Mouse (Mus musculus) cerebellum, adult 9-10 months (tissue): ENCODE data around the gene Hist1h1a.
A peak's percentile ranks its signal among the peaks of the same experiment; 100 is the strongest.
"Not testable (repeated sequence)": the region's sequence is repeated elsewhere in the genome, so short reads cannot be mapped to it uniquely, and the experiment has no call there.

Experiments used
- DNase-seq: peaks from one replicate; pipeline ENCODE4 v3.0.0; 2022

The Hist1h1a gene

DNA sequence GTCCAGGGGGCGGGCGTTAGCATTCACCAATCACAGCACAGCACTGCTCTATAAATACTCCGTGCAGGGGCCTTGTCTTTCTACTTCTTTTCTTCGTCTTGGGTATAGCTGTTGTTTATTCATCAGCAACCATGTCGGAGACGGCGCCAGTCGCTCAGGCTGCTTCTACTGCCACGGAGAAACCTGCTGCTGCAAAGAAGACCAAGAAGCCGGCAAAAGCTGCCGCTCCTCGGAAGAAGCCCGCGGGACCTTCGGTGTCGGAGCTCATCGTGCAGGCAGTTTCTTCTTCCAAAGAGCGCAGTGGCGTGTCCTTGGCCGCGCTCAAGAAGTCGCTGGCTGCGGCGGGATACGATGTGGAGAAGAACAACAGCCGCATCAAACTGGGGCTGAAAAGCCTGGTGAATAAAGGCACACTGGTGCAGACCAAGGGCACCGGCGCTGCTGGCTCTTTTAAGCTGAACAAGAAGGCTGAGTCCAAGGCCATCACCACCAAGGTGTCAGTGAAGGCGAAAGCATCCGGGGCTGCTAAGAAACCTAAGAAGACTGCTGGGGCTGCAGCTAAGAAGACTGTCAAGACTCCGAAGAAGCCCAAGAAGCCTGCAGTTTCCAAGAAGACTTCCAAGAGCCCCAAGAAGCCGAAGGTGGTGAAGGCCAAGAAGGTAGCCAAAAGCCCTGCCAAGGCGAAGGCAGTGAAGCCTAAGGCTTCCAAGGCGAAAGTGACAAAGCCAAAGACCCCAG is at the start of gene Hist1h1a:
Hist1h1a (plus strand) TSS at position 81 of the 738 bp plus-strand sequence.
- DNase-seq, result peak; percentile 85

DNA sequence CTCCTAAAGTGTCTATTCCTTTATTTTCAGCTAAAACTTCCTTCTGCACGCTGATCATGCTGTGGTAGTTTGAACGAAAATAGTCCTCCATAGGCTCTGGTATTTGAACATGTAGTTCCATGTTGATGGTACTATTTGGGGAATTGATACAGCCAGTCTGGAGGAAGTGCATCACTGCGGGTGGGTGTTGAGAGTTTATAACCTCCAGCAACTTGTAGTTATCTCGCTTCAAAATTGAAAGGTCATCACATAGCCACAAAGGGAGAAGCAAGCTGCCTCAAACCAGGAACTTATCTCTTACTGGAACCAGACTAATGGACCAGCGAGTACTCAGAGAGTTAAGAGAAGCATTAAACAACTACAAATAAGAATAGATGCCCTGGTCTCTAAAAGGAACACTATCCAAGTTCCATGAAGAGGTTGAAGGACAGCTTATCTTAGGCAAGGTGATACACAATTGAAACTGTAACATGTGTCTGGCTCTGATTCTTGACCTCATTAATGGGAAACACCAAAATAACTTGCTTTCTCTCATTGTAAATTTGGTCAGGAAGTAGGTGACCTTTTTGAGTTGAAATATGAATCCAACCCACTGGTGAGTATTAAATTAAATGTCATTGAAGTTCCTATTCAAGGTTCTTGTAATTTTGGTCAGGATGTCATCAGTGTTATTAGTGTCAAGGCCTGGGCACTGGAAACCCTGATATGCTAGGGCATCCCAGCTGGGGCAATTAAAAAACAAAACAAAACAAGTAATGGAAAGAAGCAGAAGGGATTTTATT is 47.0 kb upstream of the Hist1h1a start:
- DNase-seq, result no peak

DNA sequence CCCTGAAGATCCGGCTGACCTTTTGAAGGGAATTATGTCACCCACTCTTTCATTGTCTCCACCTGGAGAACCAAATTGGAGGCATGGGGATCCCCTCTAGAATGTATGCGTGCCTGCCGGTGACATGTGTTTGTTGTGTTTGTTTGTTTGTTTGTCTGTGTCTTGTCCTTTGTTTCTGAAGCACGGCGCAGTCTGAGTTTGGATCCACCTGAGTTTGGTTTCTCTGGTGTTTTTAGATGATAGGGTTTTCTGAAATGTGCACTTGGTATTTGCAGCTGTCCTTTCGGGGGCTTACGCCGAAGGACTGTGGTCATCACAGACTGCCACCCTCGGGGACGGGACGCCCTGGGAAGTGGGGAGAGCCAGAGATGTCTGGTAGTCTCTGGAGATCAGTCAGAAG is 46.3 kb upstream of the Hist1h1a start:
- no peak for DNase-seq

DNA sequence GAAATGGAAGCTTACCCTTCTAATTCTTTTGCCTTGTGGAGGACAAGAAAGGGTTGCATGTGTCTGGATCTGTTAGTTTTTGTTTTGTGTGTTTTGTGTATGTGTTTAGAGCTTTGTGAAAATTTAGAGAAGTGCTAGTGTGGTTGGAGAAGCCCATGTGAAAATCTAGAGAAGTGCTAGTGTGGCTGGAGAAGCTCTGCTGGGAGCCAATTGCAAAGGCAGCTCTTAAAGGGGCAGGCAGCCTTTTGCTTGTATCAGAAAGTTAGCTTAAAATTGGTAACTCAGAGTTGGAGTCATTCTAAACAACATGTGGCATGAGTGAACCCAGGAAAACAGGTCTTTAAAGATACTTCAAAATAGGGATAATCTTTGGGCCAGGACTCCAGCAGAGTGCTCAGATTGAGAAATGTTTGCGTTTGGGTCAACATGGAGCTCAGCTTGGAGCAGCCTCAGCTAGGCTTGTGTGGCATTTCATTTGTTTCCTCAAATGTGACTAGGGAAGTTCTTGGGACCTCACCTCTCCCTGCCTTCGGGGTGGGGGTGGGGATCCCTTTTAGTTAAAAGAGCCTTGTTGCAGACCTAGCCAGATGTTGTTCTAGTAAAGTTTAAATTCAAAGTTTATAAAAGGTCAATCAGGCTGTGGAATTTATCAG is 45.7 kb upstream of the Hist1h1a start:
- not testable (repeated sequence) for DNase-seq

DNA sequence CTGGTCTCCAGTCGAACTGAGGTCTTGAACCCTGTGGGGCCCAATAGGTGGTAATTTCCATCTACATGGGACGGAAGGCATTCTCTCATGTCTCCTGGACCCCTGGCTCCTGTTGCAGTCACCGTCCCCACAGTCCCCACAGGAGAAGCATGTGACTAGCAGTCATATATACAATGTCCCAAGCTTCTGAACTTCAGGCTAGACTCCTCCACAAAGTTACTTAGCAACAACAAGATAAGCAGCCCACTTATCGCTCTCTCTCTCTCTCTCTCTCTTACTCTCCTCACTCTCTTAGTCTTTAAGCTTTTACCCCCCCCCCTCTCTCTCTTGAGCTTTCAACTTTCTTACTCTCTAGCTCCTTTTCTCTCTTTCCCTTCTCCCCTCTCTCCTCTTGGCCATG is 39.2 kb upstream of the Hist1h1a start:
- no peak for DNase-seq

DNA sequence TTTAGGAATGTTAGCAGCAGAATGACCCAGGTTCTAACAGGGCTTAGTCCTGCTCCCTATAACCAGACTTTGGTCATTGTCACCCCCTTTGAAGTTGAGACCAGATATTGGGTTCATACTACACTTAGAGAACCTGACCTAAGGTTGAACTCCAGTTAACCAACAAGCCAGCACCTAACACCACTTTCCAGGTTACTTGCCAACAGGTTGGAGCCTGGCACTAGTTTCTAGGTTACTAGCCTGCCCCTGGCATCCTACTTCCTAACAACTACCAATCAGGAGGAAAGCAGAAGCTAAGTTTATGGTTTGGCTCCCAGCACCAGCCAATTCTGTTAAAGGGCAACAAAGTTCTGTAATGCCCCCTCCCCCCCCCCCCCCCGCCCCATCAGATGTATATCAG is 38.3 kb upstream of the Hist1h1a start:
- DNase-seq, result no peak

DNA sequence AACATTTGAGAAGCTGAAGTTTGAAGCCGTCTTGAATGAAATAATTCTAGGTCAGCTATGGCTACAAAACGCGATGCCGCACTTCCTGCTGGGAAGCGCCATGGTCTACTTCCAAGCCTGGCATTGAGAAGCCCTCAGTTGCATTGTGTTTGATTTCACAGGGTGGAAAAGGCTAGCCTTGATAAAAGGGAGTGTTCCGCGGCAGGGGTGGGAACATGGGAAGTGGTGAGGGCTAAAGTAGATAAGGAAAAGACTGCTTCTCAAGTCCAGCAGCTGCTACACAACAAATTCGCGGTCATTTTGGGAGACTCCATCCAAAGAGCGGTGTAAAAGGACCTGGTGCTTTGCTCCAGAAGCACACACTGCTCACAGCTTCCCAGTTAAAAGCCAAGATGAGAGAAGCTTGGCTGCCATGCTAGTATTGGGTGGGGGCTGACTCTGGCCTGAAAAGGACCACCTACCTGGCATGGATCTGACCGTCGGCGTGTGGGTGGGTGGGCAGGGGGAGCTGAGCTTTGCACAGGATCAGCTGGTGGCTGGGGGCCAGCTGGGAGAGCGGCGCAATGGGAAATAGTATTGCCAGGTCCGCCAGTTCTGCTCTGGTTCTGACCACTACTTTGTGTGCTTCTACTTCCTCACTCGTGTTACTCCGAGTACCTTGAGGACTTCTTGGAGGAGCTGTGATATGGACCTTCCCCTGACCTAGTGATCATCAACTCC is 34.8 kb upstream of the Hist1h1a start:
- DNase-seq, result no peak

DNA sequence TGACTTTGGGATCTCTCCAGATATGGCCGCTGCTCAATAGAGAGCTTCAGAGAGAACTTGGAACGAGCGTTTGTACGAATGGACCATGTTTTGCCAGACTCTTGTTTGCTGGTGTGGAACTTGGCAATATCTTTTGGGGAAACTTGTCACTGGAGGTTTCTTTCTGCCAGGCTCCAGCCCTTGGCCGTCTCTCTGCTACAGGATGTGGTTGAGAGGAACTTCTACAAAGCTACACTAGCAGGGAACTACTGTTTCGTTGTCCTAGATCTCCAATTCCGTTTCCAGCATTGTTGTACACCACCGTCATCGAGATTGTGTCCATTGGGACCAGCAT is 34.3 kb upstream of the Hist1h1a start:
- DNase-seq, result no peak

DNA sequence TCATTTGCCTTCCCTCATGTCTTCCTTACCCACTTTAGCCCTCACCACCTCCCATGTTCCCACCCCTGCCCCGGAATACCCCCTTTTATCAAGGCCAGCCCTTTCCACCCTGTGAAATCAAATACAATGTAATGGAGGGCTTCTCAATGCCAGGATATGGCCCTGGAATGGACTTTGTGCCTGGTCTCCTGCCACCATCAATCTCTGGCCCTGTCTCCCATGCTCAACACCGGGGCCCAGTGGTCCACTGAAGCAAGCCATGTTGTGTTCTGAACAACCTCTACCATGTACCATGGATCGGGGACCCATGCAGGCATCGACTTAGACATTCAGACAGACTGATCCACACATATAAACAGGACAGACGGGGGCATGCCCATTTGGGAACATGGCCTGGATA is 33.8 kb upstream of the Hist1h1a start:
- no peak for DNase-seq

DNA sequence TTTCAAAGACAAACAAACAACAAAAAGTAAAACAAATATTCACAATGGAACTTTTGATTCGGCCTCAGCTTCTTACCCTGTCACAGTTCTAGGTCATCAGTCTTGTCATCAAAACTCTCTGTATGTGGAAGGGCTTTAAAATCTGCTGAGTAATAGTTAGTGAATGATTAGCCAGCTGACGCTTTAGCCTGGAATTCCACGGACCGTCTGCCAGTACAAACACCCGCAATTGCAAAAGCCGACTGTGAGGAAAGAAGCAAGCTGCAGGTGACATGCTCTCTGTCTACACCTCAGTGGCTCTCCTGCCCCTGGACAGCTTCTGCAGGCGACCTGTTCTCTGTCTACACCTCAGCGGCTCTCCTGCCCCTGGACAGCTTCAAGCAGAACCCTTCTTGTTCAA is 33.0 kb upstream of the Hist1h1a start:
- DNase-seq, result no peak

DNA sequence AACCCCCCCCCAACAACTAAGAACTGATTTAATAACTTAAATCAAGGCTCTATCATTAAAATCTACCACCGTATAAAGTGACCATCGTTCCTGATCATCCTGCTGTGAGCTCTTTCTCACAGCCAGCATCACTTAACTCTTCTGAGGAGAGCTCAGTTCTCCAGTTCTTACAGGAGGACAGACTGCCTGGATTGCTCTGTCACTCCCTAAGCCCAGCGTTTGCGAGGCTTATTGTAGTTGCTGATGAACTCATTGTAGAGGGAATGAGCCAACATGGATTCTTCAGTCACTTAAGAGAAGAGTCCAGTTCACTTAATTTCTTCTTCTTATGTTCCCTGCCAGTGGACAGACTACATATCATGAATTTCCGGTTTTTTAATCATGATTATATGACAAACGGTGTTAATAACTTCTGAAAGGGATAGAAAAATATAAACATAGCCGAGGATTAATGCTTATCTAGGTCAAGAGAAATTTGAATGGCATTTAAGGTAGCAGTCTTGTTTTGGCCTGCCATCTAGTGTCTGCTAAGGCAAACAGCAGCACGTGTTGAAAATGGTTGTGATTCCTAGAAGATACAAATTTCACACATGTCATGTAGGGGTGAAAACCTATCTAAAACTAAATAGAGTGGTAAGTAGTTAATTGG is 31.2 kb upstream of the Hist1h1a start:
- DNase-seq, result peak; percentile 61

DNA sequence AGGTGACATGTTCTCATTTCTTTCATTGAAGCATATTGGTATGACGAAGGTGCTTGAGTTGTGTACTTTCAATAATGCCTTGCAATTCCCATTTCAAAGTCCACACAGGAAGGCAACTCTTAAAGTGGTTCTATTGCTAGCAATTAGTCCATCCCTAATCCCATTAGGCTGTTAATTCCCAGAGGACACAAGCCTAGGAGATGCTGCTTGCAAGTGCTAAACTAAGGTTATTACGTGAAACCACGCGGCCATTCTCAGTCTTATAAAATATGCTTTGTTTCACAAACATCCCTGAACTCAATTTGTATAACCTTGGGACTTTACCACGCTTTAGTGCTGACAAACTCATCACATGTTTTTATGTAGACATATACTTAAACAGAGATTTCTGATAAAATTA is 26.4 kb upstream of the Hist1h1a start:
- peak; percentile 13 for DNase-seq

DNA sequence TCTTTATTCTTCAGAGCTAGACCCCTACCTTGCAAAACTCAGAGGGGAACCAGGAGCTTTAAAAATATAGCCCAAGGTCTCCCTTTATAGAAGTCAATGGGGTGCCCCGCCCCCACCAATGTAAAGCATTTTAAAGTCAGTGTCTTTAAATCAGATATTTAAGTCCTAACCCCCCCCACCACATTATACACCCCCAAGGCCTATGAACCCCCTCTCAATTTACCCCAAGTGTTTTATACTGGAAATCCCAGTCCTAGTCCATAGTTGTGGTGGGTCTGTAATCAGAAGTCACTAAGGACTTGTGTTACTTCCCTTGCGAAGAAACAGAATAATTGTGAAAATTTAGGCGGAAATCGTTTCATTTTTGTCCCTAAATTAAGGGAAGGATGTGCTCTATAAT is 25.4 kb upstream of the Hist1h1a start:
- DNase-seq, result peak; percentile 38

DNA sequence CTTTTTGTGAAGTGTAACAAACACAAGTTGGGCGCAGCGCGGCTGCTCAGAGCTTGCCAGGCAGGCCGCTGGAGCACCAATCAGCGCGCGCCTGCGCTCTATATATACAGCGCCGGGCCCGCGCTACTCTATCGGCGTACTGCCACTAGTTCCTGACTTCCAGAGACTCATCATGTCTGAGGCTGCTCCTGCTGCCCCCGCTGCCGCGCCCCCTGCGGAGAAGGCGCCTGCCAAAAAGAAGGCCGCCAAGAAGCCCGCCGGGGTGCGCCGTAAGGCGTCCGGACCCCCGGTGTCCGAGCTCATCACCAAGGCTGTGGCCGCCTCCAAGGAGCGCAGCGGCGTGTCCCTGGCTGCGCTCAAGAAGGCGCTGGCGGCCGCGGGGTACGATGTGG is 24.8 kb upstream of the Hist1h1a start, which contains the start of gene Hist1h1c:
Hist1h1c (plus strand) TSS at position 132 of the 392 bp plus-strand sequence.
- peak; percentile 83 for DNase-seq

DNA sequence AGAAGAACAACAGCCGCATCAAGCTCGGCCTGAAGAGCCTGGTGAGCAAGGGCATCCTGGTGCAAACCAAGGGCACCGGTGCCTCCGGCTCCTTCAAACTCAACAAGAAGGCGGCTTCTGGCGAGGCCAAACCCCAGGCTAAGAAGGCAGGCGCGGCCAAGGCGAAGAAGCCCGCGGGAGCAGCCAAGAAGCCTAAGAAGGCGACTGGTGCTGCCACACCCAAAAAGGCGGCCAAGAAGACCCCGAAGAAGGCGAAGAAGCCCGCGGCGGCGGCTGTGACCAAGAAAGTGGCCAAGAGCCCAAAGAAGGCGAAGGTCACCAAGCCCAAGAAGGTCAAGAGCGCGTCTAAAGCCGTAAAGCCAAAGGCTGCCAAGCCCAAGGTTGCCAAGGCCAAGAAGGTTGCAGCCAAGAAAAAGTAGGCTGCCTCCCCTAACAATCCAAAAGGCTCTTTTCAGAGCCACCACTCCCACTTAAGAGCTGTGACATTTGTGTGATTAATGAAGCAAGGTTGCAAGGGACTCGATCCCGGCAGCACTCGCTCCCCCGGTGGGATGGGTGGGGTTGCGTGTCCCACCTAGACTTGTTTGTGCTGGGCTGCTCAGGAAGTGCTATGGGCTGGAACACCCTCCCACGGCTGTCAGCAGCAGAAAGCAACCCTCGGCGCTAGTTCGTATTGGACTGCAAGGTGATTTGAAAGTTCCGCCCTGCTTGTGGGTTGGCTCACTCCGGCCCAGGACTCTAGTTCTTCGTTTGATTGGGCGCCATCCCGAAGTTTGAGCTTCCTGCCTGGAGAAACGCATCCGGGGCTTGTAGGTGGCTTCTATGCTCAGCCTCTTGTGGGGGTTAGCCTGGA is 24.2 kb upstream of the Hist1h1a start:
- DNase-seq, result peak; percentile 93

DNA sequence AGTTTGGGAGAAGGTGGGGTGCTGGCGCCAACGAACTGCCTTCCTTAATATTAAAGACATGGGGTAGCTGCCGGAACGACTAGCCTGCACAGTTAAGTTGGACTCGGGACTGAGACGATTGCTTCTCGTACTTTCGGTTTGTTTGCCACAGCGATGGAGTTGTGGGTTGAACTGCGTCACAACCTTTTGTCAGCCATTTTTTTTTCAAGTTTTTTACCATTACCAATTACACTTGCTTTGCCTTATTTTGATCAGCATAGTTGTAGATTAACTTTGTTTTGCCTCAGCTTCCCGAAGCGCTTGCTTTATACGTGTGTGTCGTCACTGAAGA is 23.6 kb upstream of the Hist1h1a start:
- no peak for DNase-seq

DNA sequence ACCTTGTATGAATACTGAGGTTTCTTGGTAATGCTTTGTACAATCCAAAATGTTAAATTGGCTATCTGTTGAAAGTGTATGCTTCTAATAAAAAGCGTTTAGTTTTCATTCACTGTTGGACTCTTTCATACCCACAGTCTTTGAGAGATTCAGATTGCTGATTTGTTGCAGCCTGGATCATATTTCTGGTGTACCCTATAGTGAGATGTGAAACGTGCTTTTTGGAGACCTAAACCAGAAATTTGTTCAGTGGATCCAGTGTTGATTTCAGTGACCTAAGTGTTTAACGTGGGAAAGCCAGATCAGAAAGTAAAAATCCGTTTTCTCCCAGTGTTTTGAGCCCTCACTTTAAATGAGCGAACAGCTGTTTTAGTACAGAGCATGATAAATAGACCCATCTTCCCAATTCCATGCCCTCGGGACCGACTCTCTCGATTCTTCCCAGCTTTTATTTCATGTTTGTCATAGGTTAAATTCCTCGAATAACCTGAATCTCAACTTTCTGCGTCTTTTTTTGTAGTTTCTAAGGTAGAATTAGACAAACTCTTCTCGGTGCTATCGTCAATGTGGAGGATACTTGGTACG is 23.1 kb upstream of the Hist1h1a start:
- DNase-seq, result peak; percentile 23

DNA sequence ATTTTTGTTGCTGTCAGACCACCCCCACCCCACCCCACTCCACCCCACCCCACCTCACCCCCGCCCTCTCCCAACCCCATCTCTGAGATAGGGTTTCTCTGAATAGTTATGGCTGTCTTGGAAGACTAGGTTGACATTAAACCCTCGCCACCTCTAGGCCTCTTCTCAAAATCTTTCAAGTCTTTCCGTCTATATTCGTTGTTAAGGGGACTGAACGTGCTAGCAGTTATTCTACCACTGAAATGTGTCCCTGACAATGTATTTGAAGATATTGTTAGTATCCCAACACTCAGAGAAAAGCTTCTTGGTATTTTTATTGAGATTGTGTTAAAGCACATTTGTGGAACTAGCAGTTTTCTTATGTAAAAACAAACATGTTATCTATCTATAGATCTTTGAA is 22.6 kb upstream of the Hist1h1a start:
- no peak for DNase-seq

DNA sequence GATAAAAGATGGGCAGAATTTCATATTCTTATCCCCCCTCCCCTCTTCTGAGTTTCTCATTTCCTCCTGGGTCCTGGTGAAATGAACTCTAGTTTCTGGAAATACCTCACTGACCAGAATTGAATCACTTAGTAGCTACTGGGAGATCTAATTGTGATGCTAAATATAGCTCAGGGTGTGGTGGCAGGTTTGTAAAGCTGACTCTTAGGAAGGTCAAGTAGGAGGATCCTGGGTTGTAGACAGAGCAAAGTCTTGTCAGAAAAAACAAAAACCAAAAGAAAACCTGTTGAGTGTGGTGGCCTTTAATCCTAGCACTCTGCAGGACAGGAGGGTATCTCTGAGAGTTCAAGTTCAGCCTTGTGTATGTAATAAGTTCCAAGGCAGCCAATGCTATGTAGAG is 21.5 kb upstream of the Hist1h1a start:
- no peak for DNase-seq

DNA sequence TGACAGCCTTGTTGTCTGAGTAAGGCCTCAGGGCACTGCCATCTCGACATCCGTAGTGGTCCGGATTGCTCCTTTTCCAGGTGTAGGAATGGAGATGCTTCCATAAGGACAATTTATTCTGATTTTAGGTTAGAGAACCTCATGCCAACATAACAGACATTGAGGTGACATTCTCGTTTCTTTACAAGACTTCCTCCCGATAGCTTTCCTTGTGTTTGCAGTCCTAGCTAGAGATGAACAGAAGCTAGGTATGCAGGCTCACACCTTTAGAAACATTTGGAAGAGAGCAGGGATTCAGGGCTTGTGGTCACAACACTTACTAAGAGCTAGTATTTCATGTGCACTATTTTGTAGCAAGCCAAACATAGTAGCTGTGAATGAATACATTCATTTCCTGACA is 20.3 kb upstream of the Hist1h1a start:
- no peak for DNase-seq

DNA sequence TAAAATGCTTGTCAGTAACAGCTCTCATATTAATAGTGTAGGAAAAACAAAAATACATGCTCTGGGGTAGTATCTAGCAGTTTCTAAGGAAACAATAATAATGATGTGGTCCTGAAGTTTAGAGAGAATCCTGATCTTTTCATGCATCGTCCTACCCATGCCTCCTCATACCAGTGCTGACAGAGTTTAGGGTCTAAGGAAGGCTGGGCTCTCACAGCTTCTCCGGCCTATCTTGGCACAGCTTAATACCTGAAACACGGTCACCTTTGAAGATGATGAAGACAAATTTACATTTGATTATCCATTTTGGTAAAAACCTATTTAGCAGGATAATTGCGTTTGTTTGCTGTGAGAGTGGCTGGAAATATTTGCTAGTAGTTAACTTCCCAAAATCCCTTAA is 19.5 kb upstream of the Hist1h1a start:
- DNase-seq, result no peak
